Mouse (Mus musculus) cerebellum, adult 2 months (tissue): ENCODE data around the gene Fbxo48. TPM values are rescaled to one million over a fixed set of nuclear protein-coding genes. Genes with fewer than 3 reads are reported as not detected.

ENCODE experiments used
- DNase-seq, 2 experiments: peaks; one replicate each; pipeline ENCODE4 v3.0.0; 2021
- H3K27ac ChIP-seq: fragments of 200-500 bp; 2 replicates; pipeline ENCODE4 v1.5.1; 2012; ENCODE audit warnings: low read length, control low read depth, inconsistent platforms; ENCODE audit not compliant: insufficient read depth
- H3K27me3 ChIP-seq: fragments of 200-500 bp; 2 replicates; pipeline ENCODE4 v1.6.1; 2012; ENCODE audit warnings: inconsistent platforms, mild to moderate bottlenecking, low read length, moderate library complexity; ENCODE audit not compliant: control insufficient read depth, insufficient read depth
- H3K4me1 ChIP-seq: fragments of 200-500 bp; 2 replicates; pipeline ENCODE4 v1.6.1; 2011; ENCODE audit warnings: low read length; ENCODE audit not compliant: control insufficient read depth, insufficient read depth
- H3K4me3 ChIP-seq: fragments of 200-500 bp; replicated peaks from 2 replicates; pipeline ENCODE3; 2011; ENCODE audit warnings: mild to moderate bottlenecking, low read depth, low read length, control low read depth; ENCODE audit not compliant: insufficient read depth
- CTCF ChIP-seq: fragments of 200-500 bp; IDR thresholded peaks from 2 replicates; pipeline ENCODE4 v1.5.1; 2011; ENCODE audit warnings: low read depth, mild to moderate bottlenecking, control low read depth, low read length, moderate library complexity, borderline replicate concordance; ENCODE audit not compliant: insufficient read depth
- POLR2A ChIP-seq: fragments of 200-500 bp; IDR thresholded peaks from 2 replicates; pipeline ENCODE4 v1.6.1; 2011; ENCODE audit warnings: low read length, control low read depth, borderline replicate concordance; ENCODE audit not compliant: insufficient read depth
- WGBS: fragments of 180-500 bp; shearing (Covaris S2); methylation state at CpG from one replicate; pipeline ENCODE4 v1.1.7; 2018; 5-methylcytosine and 5-hydroxymethylcytosine counted together
- polyA plus RNA-seq: library from polyadenylated mRNA; depleted of rRNA; stranded (reverse); fragments of >200 nt; gene quantifications from 2 replicates; pipeline ENCODE4 v1.2.3, GENCODE M21; 2012; rRNA removed

Fbxo48 gene
- 0.54 and 0.61 TPM in 2 replicates for polyA plus RNA-seq

GRCm38 (mm10) chr11:16950976-16951760 is at the start of gene Fbxo48:
Fbxo48 (plus strand) TSS chr11:16951375.
- no peak for TF ChIP-seq POLR2A
- no peak for TF ChIP-seq CTCF
- peak within 1 kb of the TSS; percentile 71 for H3K4me3 ChIP-seq
- DNase-seq: peak; percentile 96 to 97
- H3K27me3 ChIP-seq: no peaks in the 10 kb centered on the region
- no peak within 1 kb of the TSS for H3K27ac ChIP-seq
- WGBS: under 1% methylated on average over 38 of the region's 38 CpGs
- no peaks in the 10 kb centered on the region for H3K4me1 ChIP-seq

- DNase-seq: peak in 1 of 2 experiments; percentile 12
- 24% methylated on average over 8 of the region's 8 CpGs for WGBS
- TF ChIP-seq CTCF: no peak
- no peak for TF ChIP-seq POLR2A
- Histone ChIP-seq H3K4me3 (no peak overlapping the region), H3K27me3 (no peaks in the 10 kb centered on the region), H3K27ac (no peak overlapping the region), H3K4me1 (no peaks in the 10 kb centered on the region)
Measured at GRCm38 (mm10) chr11:16904302-16905011, 46.7 kb upstream of the Fbxo48 start.

DNA sequence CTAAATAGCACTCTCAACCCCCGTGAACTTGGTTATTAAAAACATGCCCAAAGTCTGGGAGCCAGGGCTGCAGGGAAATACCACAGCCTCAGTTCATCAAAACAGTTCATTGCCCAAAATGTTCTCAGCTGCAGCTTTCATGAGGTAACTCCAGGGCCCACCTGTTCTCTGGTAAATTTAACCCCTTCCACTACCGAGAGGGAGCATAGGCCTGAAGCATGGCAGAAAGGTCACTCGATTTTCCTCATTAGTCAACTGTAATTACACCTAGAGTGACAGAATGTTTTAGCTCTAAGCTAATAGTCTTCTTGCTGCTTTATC is 46.2 kb upstream of the Fbxo48 start:
- WGBS: 49% methylated on average over 3 of the region's 3 CpGs
- no peak for TF ChIP-seq POLR2A
- no peaks in the 10 kb centered on the region for H3K4me1 ChIP-seq

DNA sequence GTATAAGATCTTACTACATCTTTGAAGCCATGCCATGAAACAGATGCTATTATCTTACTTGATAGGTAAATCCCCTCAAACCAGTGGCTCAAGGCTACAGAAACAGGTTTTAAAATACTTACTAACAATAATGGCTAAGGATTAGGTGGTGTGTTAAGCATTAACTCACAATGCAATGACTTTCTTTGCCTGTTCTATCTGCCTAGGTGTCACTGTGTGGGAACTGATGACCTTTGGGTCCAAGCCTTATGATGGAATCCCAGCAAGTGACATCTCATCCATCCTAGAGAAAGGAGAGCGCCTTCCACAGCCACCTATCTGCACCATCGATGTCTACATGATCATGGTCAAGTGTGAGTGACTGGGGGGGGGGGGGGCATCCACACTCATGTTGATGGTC is 44.6 kb upstream of the Fbxo48 start:
- Histone ChIP-seq H3K27ac (no peak overlapping the region), H3K27me3 (no peaks in the 10 kb centered on the region), H3K4me3 (no peak overlapping the region), H3K4me1 (no peaks in the 10 kb centered on the region)
- 97% methylated on average over 2 of the region's 2 CpGs for WGBS
- DNase-seq: no peak
- no peak for TF ChIP-seq POLR2A
- no peak for TF ChIP-seq CTCF

More for the DNA sequence above, 46.2 kb upstream of the Fbxo48 start:
- no peak for DNase-seq
- Histone ChIP-seq H3K4me3 (no peak overlapping the region), H3K27me3 (no peaks in the 10 kb centered on the region), H3K27ac (no peak overlapping the region)

GRCm38 (mm10) chr11:16907517-16908129 is 43.6 kb upstream of the Fbxo48 start:
- Histone ChIP-seq H3K27me3 (no peaks in the 10 kb centered on the region), H3K27ac (no peak overlapping the region), H3K4me1 (no peaks in the 10 kb centered on the region), H3K4me3 (no peak overlapping the region)
- DNase-seq: no peak
- WGBS: 97% methylated on average over 1 of the region's 1 CpGs
- TF ChIP-seq CTCF: no peak
- TF ChIP-seq POLR2A: no peak

DNA sequence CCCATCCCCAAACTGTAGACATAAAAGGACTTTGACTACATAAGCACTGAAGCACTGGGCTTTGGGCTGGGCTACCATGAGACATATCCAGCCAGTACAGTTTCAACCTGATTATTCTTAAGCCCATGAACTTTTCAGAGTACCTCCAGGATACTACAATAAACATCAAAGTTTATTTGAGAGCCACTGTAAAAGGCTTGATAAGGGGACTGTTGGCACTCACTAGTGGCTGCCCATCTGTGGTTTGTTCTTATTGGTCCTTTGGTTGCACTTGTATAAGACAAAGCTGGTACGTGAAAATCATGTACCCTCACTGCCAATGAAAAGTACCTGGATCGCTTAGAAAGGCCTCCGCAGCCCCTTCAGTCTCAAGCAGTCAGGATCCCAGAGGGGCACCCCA is 36.4 kb upstream of the Fbxo48 start:
- WGBS: 81% methylated on average over 3 of the region's 3 CpGs
- Histone ChIP-seq H3K27me3 (no peaks in the 10 kb centered on the region), H3K4me3 (no peak overlapping the region), H3K4me1 (no peaks in the 10 kb centered on the region), H3K27ac (no peak overlapping the region)
- TF ChIP-seq CTCF: no peak
- DNase-seq: no peak

GRCm38 (mm10) chr11:16915850-16916249 is 35.3 kb upstream of the Fbxo48 start:
- Histone ChIP-seq H3K27me3 (no peaks in the 10 kb centered on the region), H3K27ac (no peak overlapping the region), H3K4me1 (no peaks in the 10 kb centered on the region), H3K4me3 (no peak overlapping the region)
- no peak for DNase-seq
- WGBS: 85% methylated on average over 5 of the region's 5 CpGs
- TF ChIP-seq POLR2A (no peak), CTCF (no peak)

DNA sequence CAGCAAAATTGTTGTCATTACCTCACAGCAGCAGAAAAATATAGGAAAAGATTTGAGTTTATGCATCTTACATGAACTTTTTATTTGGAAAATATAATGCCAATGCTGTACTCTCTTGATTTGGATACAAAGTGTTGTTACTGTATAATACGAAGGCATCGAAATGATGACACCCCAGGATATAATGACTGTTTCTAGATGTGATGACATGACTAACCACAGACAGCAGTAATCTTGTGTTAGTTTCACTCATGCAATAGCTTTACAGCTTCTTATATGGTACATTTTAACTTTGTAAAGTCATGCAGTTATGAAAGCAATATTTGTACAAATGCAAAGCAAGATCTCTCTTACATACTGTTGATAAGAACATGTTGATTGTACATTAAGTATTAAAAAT is 33.7 kb upstream of the Fbxo48 start:
- 99% methylated on average over 2 of the region's 2 CpGs for WGBS
- no peak for DNase-seq
- Histone ChIP-seq H3K27ac (no peak overlapping the region), H3K4me3 (no peak overlapping the region), H3K4me1 (no peaks in the 10 kb centered on the region), H3K27me3 (no peaks in the 10 kb centered on the region)
- no peak for TF ChIP-seq POLR2A
- TF ChIP-seq CTCF: no peak
